Mouse (Mus musculus): ENCODE results near the gene Ano6. TPM values are rescaled to one million over a fixed set of nuclear protein-coding genes. Genes with fewer than 3 reads are reported as not detected.

Gene Ano6
- polyA plus RNA-seq, 2 experiments from 2014 or later, result 34.8 to 54.6 TPM

DNA sequence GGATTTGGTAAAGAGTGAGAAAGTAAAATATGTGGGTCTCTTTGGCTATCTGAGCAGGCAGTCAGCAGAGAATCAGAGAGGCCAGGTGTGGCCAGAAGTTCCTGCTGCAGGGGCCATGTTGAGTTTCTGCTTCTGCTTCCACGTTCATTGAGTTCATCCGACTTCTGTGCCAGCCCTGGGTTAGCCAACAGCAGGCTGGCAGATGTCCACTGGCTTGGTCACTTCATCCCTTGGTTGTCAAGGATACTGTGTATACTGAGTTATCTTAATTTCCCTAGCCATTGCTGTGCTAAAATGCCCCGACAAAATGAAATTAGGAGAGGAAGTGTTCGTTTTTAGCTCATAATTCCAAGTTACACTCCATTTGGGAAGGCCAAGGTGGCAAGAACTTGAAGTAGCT, 21.1 kb upstream of the Ano6 start:
- no peak for ATAC-seq

DNA sequence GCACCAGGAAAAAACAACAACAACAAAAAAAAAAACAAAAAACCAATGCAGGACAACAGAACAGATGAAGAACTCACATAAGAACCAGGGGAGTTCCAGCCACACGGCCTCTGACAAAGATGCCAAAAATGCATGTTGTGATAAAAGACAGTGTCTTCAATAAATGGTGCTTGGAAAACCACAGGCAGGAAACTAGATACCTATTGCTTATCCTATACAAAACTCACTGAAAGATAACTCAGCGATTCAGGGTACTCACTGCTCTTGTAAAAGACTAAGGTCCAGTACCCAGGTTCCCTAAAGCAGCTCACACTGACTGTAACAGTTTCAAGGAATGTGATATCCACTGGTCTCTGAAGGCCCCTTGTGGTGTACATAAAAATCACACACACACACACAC, 20.3 kb upstream of the Ano6 start:
- no peak for ATAC-seq

- ATAC-seq, result no peak
Measured at GRCm38 (mm10) chr15:95772374-95772773, 18.3 kb upstream of the Ano6 start.

GRCm38 (mm10) chr15:95772861-95773836, 17.5 kb upstream of the Ano6 start:
- peak; percentile 87 for ATAC-seq

DNA sequence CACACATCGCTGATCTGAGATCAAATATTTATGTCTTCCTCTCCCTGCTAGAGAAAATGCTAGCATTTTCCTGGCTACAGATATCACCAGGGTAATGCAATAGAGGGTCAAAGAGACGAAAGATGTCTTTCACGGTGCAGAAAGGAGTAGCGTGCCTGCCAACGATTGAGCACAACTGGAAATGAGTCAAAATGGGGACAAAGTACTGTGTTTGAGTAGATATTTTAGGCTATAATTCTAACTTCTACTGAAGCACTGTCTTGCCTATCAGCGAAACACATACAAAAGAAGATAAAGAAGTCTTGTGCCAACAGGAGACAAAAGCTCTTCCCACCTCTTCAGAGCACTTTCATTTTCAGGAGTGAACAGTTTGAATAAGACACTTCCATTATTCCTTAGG, 16.4 kb upstream of the Ano6 start:
- no peak for ATAC-seq

- ATAC-seq, result no peak
Measured at GRCm38 (mm10) chr15:95774674-95775414, 15.8 kb upstream of the Ano6 start.

- ATAC-seq, result peak; percentile 57
Measured at GRCm38 (mm10) chr15:95777743-95778142, 12.9 kb upstream of the Ano6 start.

DNA sequence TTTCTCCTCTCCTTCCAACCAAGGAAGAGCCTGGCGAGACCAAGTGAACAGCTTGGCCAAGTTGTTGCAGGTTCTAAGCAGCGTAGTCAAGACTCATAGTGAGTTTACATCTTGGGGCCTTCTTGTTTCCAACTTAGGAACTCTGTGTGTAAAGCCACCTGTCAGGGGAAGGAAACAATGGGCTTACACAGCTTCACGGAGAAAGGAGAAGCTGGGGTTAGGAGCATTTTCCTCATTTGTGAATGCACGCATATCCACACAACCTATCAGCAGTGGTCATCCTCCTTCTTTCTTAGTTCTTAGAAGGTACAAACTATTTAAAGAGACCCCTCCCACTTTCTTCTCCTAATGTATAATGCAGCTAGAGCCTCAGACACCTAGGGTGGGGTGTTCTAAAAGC, 11.9 kb upstream of the Ano6 start:
- ATAC-seq, result no peak

GRCm38 (mm10) chr15:95786624-95787023, 4.0 kb upstream of the Ano6 start:
- no peak for ATAC-seq

DNA sequence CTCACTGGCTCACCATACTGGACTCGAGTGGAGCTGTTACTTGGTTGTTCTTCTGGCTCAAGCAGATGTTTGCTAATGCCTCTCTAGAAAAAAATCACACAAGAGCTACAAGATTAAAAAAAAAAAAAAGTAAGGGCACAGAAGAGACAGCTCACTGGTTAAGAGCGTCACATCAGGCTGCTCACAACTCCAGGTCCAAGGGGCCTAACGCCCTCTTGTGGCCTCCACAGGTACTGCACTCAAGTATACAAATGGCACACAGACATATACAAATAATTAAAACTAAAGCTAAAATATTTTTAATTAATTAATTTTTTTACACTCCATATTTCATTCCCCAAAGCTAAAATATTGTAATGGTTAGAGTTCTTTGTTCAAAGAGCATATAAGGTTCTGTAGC, 3.1 kb upstream of the Ano6 start:
- ATAC-seq, result no peak

DNA sequence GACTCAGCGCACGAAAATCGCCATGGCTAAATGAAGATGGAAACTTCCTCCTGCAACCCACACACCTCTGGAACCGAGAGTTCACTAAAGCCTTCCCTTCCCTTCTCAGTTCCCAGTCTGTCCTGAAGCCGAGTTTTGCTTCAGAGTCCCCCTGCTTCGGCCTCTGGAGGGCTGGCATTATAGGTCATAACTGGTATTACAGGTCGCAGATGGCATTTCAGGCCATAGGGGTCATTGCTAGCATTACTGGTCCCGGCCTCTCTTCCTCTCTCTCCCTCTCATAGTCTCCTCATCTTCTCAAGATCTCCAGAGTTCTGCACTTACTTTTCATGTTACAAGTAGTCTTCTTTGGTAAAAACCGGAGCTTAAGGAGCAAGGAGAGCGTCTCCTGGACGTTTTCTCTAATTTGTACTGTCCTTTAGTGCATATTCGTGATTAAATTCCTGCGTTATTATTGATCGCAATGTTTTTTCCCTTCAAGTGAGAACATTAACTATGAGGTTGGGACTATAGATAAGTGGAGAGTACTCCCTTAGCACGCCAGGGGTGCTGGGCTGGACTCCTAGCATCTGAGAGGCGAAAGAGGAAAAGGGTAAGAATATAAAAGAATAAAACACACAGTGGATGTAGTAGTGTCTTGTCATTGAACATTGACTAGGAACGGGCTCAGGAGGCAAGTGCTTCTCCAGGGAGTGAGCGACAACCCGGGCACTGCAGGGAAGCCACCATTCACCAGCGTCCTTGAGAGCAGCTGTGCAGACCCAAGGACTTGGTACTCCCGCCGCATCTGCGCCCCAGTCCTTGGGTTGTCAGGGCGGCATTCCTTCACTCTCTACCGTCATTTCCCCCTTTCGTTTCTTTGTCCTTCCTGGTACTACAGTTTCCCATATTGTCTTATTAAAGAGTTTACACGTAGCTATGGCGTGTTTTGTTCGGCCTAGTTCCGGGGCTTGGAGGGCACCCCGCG, 798 bp upstream of the Ano6 start:
- peak; percentile 16 for ATAC-seq

DNA sequence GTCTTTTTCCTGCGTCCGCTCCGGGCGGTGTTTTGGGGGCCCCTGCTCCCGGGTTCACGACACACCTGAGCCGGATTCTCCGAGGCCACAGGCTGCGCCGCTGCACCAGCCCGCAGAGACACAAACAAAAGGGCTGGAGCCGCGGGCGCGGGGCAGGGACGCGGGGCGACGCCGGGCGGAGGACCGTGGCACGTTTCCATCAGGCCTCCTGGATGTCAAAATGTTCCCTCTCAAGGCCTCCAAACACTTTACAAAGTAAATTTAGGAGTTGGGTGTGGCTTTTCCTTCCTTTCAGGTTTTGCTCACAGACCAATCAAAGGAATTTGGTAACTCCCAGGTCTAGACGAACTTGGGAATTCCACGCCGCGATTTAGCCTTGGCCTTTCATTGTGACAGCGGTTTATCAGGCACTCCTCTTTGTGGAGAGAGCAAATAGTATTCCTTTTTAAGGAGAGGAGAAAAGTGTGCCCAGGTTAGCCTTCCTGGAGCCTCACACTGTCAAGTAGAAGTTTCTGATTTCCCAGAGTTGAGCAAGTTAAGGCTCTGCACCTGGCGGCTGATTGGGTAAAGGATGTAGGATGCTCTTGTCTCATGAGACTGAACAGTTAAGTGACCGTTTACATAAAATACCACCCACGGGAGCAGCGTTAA, 623 bp downstream of the Ano6 start:
- ATAC-seq, result peak; percentile 25

GRCm38 (mm10) chr15:95791855-95792254, 1.2 kb downstream of the Ano6 start:
- no peak for ATAC-seq

- peak; percentile 15 for ATAC-seq
Measured at GRCm38 (mm10) chr15:95792261-95793260, 1.9 kb downstream of the Ano6 start.

GRCm38 (mm10) chr15:95793748-95794491, 3.3 kb downstream of the Ano6 start:
- no peak for ATAC-seq

DNA sequence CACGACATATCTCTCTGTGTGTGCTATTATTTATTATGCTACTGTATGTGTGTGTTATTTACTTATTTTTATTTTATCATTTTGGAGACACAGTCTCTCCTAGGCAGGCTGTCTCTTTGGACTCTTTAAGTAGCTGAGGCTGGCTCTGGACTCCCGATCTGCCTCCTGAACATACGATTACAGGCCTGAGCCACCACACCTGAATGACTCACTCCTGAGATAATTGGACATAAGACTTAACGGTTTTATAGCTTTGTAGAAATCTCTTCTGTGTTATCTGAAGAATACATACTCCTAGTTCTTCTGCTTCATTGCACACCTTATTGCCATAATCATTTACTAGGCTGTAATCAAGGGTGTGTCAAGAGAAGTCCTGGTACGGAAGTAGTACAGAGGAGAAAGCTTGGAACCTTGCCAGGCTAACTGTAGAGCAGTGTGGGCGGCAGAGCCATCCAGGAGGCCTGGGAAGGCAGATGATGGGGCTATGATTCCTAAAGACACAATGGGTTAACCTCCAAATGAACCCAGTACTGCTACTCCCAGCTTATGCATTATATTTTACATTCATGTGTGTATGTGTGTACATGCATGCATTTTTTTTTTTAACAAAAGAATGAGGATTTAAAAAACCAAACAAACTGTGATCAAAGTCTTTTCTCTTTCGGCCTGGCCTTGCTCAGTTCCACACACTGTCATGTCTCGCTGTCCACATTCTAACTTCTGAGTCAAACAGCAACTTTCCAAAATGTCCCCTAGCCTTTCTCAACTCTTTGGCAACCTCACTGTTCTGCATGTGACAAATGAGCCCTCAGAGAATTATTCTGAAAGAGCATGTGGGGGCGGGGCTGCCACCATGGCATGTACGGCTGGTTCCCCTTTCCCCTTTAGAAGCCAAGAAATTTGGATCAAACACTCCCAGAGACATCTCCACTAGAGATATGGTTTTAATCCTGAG, 4.2 kb downstream of the Ano6 start:
- ATAC-seq, result no peak

- no peak for ATAC-seq
Measured at GRCm38 (mm10) chr15:95796062-95796461, 5.4 kb downstream of the Ano6 start.

DNA sequence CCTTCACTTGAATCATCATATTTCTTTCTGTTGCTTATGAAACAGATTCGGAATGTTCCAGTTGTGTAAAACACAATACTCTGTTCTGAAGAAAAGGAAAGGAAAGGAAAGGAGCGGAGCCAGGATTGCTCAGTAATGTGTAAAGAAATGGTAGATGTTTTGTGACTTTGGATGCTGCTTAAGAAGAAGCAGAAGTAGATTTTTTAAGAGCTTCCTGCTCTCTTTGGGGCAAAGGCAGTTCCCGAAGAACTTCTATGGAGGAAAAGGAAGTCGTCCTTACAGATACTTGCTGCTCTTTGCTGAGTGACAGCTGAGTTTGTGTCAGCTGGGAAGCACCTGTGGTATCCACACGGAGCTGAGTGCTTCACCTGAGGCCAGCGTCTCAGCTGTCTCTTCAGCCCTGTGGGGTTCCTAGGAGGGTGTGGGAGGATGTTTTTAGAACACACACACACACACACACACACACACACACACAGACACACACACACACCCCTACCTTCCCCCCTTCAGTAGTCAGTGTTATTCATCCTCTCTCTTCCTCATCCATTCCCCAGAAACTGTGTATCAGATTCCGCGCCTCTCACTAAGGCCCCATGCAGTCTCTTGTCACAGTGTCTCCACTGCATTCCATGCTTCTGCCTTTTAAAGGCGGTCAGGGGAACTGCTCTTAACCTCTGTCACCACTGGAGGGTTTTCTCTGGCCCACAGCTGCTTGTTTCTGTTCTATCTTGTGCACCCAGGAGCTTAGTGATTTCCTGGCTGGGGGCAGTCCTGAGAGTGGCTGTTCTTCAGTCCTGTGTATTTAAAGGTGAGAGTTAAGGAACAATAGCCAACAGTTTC, 6.7 kb downstream of the Ano6 start:
- no peak for ATAC-seq
